Mouse (Mus musculus) forebrain, postnatal 0 days (tissue): ENCODE results near the gene Ccl25. TPM values are rescaled to one million over a fixed set of nuclear protein-coding genes. Genes with fewer than 3 reads are reported as not detected.

Experiments
- ATAC-seq: fragments of 200-750 bp; cut with Nextera tagmentation; 2 replicates; pipeline ENCODE4 v1.8.0; 2017; ENCODE audit warnings: mild to moderate bottlenecking, moderate library complexity
- DNase-seq: peaks from one replicate; pipeline ENCODE4 v3.0.0-alpha.2; 2015
- H3K27ac ChIP-seq: fragments of 300-500 bp; sonication (generic); 2 replicates; pipeline ENCODE4 v1.5.1; 2014; ENCODE audit warnings: low read depth, mild to moderate bottlenecking, antibody characterized with exemption, low read length, moderate library complexity, mixed read lengths
- H3K27me3 ChIP-seq: fragments of 300-500 bp; sonication (generic); 2 replicates; pipeline ENCODE4 v1.6.1; 2014; ENCODE audit warnings: mild to moderate bottlenecking, low read length, mixed read lengths; ENCODE audit not compliant: insufficient read depth
- H3K36me3 ChIP-seq: fragments of 300-500 bp; sonication (generic); 2 replicates; pipeline ENCODE4 v1.6.1; 2014; ENCODE audit warnings: mild to moderate bottlenecking, moderate library complexity; ENCODE audit not compliant: insufficient read depth
- H3K4me1 ChIP-seq: fragments of 300-500 bp; sonication (generic); 2 replicates; pipeline ENCODE4 v1.6.1; 2014; ENCODE audit warnings: antibody characterized with exemption; ENCODE audit not compliant: insufficient read depth
- H3K4me2 ChIP-seq: fragments of 300-500 bp; sonication (generic); 2 replicates; pipeline ENCODE4 v1.6.1; 2014; ENCODE audit warnings: low read depth, mild to moderate bottlenecking, moderate library complexity
- H3K4me3 ChIP-seq: fragments of 300-500 bp; sonication (generic); 2 replicates; pipeline ENCODE4 v1.5.1; 2014; ENCODE audit warnings: low read depth, low read length, mixed read lengths
- H3K9ac ChIP-seq: fragments of 300-500 bp; sonication (generic); 2 replicates; pipeline ENCODE4 v1.6.1; 2014; ENCODE audit warnings: mild to moderate bottlenecking
- H3K9me3 ChIP-seq: fragments of 300-500 bp; sonication (generic); 2 replicates; pipeline ENCODE4 v1.6.1; 2016; ENCODE audit warnings: low read length
- CTCF ChIP-seq: sonication (generic); IDR thresholded peaks from 2 replicates; pipeline ENCODE4 v1.5.1; 2016; ENCODE audit warnings: antibody characterized with exemption, control low read depth, low read depth
- WGBS: fragments of 180-500 bp; shearing (Covaris S2); extraction: QIAGEN DNeasy Blood & Tissue Kit; methylation state at CpG from one replicate; pipeline ENCODE4 v1.1.7; 2014; 5-methylcytosine and 5-hydroxymethylcytosine counted together
- polyA plus RNA-seq: library from polyadenylated mRNA; unstranded; fragments of >200 nt; fragmentation: Nextera tagmentation; extraction: Ambion mirVana; gene quantifications from 2 replicates; pipeline ENCODE4 v1.2.1, GENCODE M21; 2015
- total RNA-seq: library from RNA; depleted of rRNA; stranded (reverse); fragments of >200 nt; gene quantifications from 2 replicates; pipeline ENCODE4 v1.2.3, GENCODE M21; 2014

Ccl25 gene
- total and polyA plus RNA-seq, 2 experiments from 2014 or later, result 9.9 to 19.2 TPM

DNA sequence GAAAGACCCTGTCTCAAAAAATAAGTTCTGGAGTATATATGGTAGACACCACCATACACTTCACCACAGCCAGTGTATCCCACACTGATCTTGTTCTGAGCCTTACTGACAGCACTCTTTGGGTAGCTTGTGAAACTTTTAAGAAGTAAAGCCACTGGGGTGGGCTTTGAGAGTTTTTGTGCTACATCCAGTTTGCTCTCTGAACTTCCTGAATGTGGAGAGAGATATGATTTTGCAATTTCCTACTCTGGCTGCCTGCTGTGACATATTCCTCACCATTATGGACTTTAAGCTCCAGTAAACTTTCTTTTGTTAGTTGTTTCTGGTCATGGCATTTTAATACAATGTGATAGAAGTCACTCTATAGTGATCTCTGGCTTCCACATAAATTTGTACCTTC, 12.9 kb upstream of the Ccl25 start:
- Histone ChIP-seq H3K4me2 (no peak overlapping the region), H3K27me3 (no peaks in the 10 kb centered on the region), H3K36me3 (peaks cover 32% of the 10 kb centered on the region), H3K9me3 (no peaks in the 10 kb centered on the region), H3K9ac (no peak overlapping the region), H3K4me1 (no peaks in the 10 kb centered on the region), H3K4me3 (no peak overlapping the region), H3K27ac (no peak overlapping the region)
- TF ChIP-seq CTCF, result no peak
- ATAC-seq (no peak), DNase-seq (no peak)

DNA sequence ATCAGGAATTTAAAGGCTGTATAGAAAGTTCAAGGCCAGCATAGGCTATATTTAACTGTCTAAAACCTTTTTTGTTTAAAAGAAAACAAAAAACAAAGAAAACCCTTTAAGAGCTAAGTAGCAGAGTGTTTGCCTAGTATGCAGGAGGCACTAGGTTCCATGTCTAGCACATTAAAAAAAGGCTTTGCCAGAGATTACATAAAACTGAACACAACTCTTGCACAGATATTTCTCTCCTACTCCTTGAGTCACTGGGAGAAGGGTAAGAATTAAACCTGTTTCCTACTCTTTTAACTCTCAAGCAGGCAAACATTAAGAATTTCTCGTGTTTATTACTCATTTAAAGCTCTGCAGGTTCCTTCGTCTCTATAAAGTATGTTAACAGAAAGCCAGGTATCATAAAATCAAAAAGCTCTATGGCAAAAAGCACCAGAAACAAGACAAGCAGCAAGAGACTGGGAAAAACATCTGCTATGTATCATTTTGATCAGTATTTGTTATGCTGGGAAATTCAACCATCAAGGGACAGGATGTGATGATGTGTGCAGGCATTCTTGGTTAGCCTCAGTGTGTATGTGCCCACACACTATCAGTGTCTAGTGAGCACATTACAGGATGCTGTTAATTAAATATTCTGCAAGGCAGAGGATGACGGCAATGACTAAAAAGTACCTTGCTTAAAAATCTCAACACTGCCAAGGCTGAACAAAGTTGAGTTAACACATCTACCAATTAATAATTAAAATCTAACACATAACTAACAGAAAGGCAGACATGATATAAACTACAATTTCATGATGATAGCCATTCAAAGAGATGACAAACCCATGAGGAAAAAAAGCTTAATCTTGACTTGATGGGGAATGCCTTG, 11.5 kb upstream of the Ccl25 start:
- Histone ChIP-seq H3K4me1 (no peaks in the 10 kb centered on the region), H3K9me3 (no peaks in the 10 kb centered on the region), H3K4me3 (no peak overlapping the region), H3K27ac (no peak overlapping the region), H3K36me3 (peaks cover 28% of the 10 kb centered on the region), H3K9ac (no peak overlapping the region), H3K27me3 (no peaks in the 10 kb centered on the region), H3K4me2 (no peak overlapping the region)
- 69% methylated on average over 3 of the region's 3 CpGs for WGBS
- DNase-seq, result no peak
- no peak for TF ChIP-seq CTCF
- ATAC-seq, result no peak

DNA sequence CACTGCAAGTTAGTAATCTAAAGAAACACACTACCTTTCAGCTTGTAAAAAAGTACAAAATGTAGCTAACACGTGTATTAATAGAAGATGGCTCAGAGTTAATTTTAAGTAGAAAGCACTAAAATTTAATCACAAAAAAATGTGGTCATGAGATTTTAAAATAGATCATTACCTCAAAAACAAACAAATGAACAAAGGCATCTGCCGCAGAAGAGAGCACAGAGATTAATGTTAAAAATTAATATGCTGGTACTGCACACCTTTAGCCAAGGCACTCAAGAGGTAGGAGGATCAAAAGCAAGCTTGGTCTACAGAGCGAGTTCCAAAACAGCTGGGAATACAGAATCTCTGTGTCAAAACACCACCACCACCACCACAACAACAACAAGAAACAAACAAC, 10.2 kb upstream of the Ccl25 start:
- Histone ChIP-seq H3K9ac (no peak overlapping the region), H3K27ac (no peak overlapping the region), H3K4me1 (no peaks in the 10 kb centered on the region), H3K4me2 (no peak overlapping the region), H3K4me3 (no peak overlapping the region), H3K36me3 (peaks cover 18% of the 10 kb centered on the region), H3K27me3 (no peaks in the 10 kb centered on the region), H3K9me3 (no peaks in the 10 kb centered on the region)
- DNase-seq (no peak), ATAC-seq (no peak)
- no peak for TF ChIP-seq CTCF
- WGBS, result 92% methylated on average over 3 of the region's 3 CpGs

DNA sequence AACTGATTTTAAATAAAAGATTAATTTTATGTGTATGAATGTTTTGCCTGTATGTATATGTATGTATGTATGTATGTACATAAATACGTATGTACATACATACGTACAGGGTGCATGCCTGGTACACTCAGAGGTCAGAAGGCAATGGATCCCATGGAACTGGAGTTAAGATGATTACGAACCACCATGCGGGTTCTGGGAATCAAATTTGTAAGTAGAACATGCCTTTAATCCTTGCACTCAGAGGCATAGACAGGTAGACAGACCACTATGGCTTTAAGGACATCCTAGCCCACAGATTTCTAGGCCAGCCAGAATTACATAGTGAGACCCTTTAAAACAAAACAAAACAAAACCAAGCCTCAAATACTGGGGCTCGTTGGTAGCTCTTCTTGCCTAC, 6.9 kb upstream of the Ccl25 start:
- no peak for ATAC-seq
- H3K4me3 ChIP-seq, result no peak overlapping the region
- 93% methylated on average over 5 of the region's 5 CpGs for WGBS

DNA sequence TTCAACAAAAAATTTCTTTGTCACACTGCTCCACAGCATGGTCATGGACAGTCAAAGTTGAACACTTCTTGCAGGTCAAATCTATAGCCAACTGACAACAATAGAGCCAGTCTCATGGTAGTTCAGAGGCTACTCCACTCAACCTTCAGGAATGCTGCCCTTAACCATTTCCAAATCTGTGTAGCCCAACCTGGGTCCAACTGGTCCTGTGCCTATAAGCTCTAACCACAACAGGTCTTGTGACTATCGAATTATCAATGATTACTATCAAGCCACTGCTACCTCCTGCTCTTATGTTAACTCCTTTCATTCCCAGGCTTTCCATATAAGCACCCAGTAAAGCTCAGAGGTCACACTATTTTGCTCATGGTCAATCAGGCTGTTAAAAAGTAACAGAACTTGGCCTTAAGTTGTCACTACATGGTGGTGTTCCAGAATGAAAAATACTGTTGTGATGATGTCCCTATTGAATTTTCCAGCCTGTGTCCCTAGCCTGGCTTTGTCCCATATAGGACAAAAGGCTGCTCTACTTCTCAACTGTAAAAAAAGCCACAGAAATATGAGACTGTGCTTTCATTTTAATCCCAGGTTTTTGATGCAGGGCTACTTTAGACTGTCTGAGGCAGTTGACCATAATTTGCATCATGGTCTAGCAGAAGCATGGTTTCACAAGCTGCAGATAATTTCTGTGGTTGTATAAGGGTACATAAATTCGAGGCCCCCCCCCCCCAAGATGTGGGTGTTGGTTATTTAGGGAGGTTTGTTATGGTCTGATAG, 6.0 kb upstream of the Ccl25 start:
- TF ChIP-seq CTCF, result no peak
- Histone ChIP-seq H3K4me1 (peaks cover 12% of the 10 kb centered on the region), H3K27me3 (no peaks in the 10 kb centered on the region), H3K9ac (no peak overlapping the region), H3K9me3 (no peaks in the 10 kb centered on the region), H3K4me2 (no peak overlapping the region), H3K27ac (no peak overlapping the region), H3K36me3 (peaks cover 8% of the 10 kb centered on the region; the same call in 1 of the 2 replicates), H3K4me3 (no peak overlapping the region)
- ATAC-seq (no peak), DNase-seq (no peak)
- 91% methylated on average over 2 of the region's 2 CpGs for WGBS

More for the DNA sequence above, 6.9 kb upstream of the Ccl25 start:
- Histone ChIP-seq H3K9ac (no peak overlapping the region), H3K27me3 (no peaks in the 10 kb centered on the region), H3K4me2 (no peak overlapping the region), H3K4me1 (peaks cover 4% of the 10 kb centered on the region; the same call in 1 of the 2 replicates), H3K27ac (no peak overlapping the region), H3K9me3 (no peaks in the 10 kb centered on the region), H3K36me3 (peaks cover 8% of the 10 kb centered on the region; the same call in 1 of the 2 replicates)
- DNase-seq, result no peak
- no peak for TF ChIP-seq CTCF

DNA sequence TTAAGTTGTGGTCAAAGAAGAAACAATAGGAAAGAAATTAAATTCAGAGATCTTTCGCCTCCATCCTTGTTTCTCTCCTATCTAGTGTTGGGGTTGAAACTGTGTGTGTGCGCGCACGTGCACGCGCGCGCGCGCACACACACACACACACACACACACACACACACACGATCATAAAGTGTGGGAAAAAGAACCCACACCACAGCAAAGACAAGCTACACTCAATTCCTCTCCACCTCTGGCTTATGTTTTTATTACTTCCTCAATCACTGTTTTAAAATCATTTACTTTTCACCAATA, 5.5 kb upstream of the Ccl25 start:
- Histone ChIP-seq H3K4me2 (no peak overlapping the region), H3K4me3 (no peak overlapping the region), H3K36me3 (peaks cover 8% of the 10 kb centered on the region; the same call in 1 of the 2 replicates), H3K27me3 (no peaks in the 10 kb centered on the region), H3K9ac (no peak overlapping the region), H3K4me1 (peaks cover 13% of the 10 kb centered on the region), H3K27ac (no peak overlapping the region), H3K9me3 (no peaks in the 10 kb centered on the region)
- DNase-seq (no peak), ATAC-seq (no peak)
- WGBS, result 96% methylated on average over 11 of the region's 11 CpGs
- no peak for TF ChIP-seq CTCF

DNA sequence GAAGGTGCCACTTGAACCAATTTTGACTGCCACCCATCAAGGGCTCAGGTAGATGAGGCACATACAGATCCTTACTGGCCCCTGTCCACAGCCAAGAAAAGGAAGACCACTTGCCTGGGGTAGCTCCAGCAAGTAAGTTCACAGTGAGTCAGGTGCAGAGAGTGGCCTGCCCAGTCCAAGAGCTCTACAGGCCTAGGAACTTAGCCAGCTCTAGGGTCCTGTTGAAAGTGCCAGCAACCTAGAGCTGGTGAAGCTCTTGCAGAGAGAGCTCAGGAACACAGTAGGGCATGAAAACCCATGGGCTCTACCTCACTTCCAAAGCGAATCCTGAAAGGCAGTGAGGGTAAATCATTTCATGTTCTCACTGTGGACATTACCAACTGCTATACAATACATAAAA, 4.6 kb upstream of the Ccl25 start:
- DNase-seq (no peak), ATAC-seq (no peak)
- no peak overlapping the region for H3K27ac ChIP-seq
- H3K4me1 ChIP-seq, result peaks cover 13% of the 10 kb centered on the region
- H3K4me2 ChIP-seq, result no peak overlapping the region
- no peak for TF ChIP-seq CTCF
- 96% methylated on average over 1 of the region's 1 CpGs for WGBS
- no peak overlapping the region for H3K9ac ChIP-seq
- H3K27me3 ChIP-seq, result no peaks in the 10 kb centered on the region
- H3K9me3 ChIP-seq, result no peaks in the 10 kb centered on the region
- no peak overlapping the region for H3K4me3 ChIP-seq
- peaks cover 8% of the 10 kb centered on the region; the same call in 1 of the 2 replicates for H3K36me3 ChIP-seq
